Mouse (Mus musculus) lung, embryonic 16.5 days (tissue): ENCODE data around the gene Fam189b. TPM values are rescaled to one million over a fixed set of nuclear protein-coding genes. Genes with fewer than 3 reads are reported as not detected.

Source experiments
- ATAC-seq: fragments of 200-750 bp; cut with Nextera tagmentation; 2 replicates; pipeline ENCODE4 v1.8.0; 2017; ENCODE audit warnings: low read depth, mild to moderate bottlenecking, moderate library complexity
- H3K27ac ChIP-seq: fragments of 300-500 bp; sonication (generic); 2 replicates; pipeline ENCODE4 v1.5.1; 2014; ENCODE audit warnings: mild to moderate bottlenecking, control low read depth, low read length
- H3K27me3 ChIP-seq: fragments of 300-500 bp; sonication (generic); 2 replicates; pipeline ENCODE4 v1.6.1; 2014; ENCODE audit warnings: low read depth, low read length, mixed read lengths; ENCODE audit not compliant: control insufficient read depth, insufficient read depth
- H3K36me3 ChIP-seq: fragments of 300-500 bp; sonication (generic); 2 replicates; pipeline ENCODE4 v1.6.1; 2014; ENCODE audit warnings: low read length; ENCODE audit not compliant: control insufficient read depth, insufficient read depth
- H3K4me1 ChIP-seq: fragments of 300-500 bp; sonication (generic); replicated peaks from 2 replicates; pipeline ENCODE4 v1.6.1; 2014; ENCODE audit warnings: low read length, mixed read lengths; ENCODE audit not compliant: control insufficient read depth, insufficient read depth
- H3K4me2 ChIP-seq: fragments of 300-500 bp; sonication (generic); 2 replicates; pipeline ENCODE4 v1.6.1; 2014; ENCODE audit warnings: low read depth, low read length, control low read depth
- H3K4me3 ChIP-seq: fragments of 300-500 bp; sonication (generic); 2 replicates; pipeline ENCODE4 v1.5.1; 2014; ENCODE audit warnings: mild to moderate bottlenecking, low read length, control low read depth
- H3K9ac ChIP-seq: fragments of 300-500 bp; sonication (generic); 2 replicates; pipeline ENCODE4 v1.6.1; 2014; ENCODE audit warnings: low read length, control low read depth
- H3K9me3 ChIP-seq: fragments of 300-500 bp; sonication (generic); 2 replicates; pipeline ENCODE4 v1.6.1; 2016; ENCODE audit warnings: low read length; ENCODE audit not compliant: control insufficient read depth
- WGBS: fragments of 180-500 bp; shearing (Covaris S2); extraction: QIAGEN DNeasy Blood & Tissue Kit; methylation state at CpG from one replicate; pipeline ENCODE4 v1.1.7; 2014; 5-methylcytosine and 5-hydroxymethylcytosine counted together
- polyA plus RNA-seq: library from polyadenylated mRNA; unstranded; fragments of >200 nt; fragmentation: Nextera tagmentation; extraction: Ambion mirVana; gene quantifications from 2 replicates; pipeline ENCODE4 v1.2.1, GENCODE M21; 2015

Gene Fam189b
- 19.4 and 22.2 TPM in 2 replicates for polyA plus RNA-seq

DNA sequence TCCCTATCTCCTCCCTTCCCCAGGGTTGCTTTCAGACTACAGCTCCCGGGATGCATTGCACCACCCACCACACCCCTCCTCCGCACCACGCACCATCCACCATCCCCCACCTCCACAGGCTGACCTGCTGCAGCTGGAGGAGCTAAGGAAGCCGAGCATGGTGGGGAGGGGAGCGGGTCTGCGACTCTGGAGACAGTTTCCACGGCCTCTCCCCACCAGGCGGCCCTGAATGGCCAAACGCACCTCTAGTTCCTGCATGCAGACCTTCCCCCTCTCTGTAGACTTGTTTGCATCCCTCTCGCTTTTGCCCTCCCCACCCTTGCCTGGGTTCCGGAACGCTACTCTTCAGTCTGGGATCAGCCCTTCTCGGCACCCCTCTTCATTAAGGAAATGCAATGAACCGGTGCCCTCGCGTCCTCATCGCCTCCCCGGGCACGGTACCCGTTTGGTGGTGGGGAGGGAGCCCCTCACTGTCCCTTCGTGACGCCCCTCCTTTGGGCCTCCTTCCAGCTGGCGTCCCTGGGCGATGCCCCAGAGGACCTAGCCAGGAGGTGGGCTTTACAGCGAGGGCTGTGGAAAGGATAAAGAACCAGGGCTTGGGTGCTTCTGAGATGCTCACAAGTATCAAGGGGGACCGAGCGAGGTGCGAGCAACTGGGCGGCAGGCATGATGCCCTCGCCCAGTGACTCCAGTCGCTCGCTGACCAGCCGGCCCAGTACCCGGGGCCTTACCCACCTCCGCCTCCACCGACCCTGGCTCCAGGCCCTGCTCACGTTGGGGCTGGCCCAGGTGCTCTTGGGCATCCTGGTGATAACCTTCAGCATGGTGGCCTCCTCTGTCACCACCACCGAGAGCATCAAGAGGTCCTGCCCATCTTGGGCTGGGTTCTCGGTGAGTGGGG is at the start of gene Fam189b:
Gene Fam189b (plus strand): TSS at position 86 of the 901 bp plus-strand sequence.
- peak within 1 kb of the TSS; percentile 92 for H3K4me2 ChIP-seq
- peaks cover 22% of the 10 kb centered on the region for H3K36me3 ChIP-seq
- peak within 1 kb of the TSS; percentile 69 for H3K4me3 ChIP-seq
- H3K27me3 ChIP-seq, result no peaks in the 10 kb centered on the region
- peak within 1 kb of the TSS; percentile 80 for H3K9ac ChIP-seq
- H3K27ac ChIP-seq, result peak within 1 kb of the TSS; percentile 68
- H3K9me3 ChIP-seq, result no peaks in the 10 kb centered on the region
- peak; percentile 95 for ATAC-seq
- peaks cover 12% of the 10 kb centered on the region for H3K4me1 ChIP-seq
- WGBS, result 6% methylated on average over 39 of the region's 39 CpGs

DNA sequence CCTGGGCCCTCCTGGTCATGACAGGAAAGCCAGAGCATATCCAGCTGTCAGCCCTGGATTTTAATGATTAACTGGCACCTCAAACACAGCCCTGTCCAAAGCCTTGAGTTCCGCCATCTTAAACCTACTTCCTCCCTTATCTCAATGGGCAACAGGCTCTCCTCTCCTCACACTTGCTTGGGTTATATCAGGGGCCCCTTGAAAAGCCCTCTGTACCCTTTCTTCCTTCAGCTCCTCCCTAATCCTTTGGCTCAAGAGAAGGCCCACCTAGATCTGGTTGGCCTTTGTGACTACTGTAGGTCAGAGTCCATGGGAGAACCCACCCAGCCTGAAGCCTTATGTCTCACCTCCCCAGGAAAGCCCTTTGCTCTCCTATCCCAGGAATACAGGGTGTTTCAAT is 49.2 kb upstream of the Fam189b start:
- H3K9me3 ChIP-seq, result no peaks in the 10 kb centered on the region
- no peak overlapping the region for H3K4me2 ChIP-seq
- ATAC-seq, result no peak
- H3K36me3 ChIP-seq, result no peaks in the 10 kb centered on the region
- no peaks in the 10 kb centered on the region for H3K27me3 ChIP-seq
- 56% methylated on average over 1 of the region's 1 CpGs for WGBS
- no peak overlapping the region for H3K9ac ChIP-seq
- 0 out of 2 replicates have a peak, but pooled peaks cover 3% of the 10 kb centered on the region for H3K4me1 ChIP-seq
- no peak overlapping the region for H3K4me3 ChIP-seq
- H3K27ac ChIP-seq, result no peak overlapping the region

DNA sequence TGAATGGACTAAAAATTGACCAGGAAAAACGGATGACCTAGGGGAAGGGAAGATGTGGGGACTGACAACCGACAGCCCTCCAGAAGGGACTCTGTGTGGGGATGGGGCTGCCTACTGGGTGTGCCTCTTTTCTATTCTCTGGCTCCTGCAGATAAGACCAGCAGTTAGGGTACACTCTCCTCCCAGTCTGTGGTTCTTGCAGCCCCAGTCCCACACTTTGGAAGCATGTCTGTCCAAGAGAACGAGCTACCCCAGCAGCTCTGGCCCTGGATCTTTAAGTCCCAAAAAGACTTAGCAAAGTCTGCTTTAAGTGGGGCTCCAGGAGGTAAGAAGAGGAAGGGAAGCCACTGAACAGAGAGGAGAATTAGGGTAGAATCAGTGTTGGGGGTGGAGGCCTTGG is 47.0 kb upstream of the Fam189b start, which contains the start of gene Pklr:
Gene Pklr (plus strand): TSS at position 185 of the 400 bp plus-strand sequence.
- H3K4me3 ChIP-seq, result no peak within 1 kb of the TSS
- no peak within 1 kb of the TSS for H3K4me2 ChIP-seq
- H3K9me3 ChIP-seq, result no peaks in the 10 kb centered on the region
- H3K27ac ChIP-seq, result no peak within 1 kb of the TSS
- H3K27me3 ChIP-seq, result no peaks in the 10 kb centered on the region
- no peak within 1 kb of the TSS for H3K9ac ChIP-seq
- no peak for ATAC-seq
- H3K36me3 ChIP-seq, result no peaks in the 10 kb centered on the region
- WGBS, result 59% methylated on average over 3 of the region's 3 CpGs
- H3K4me1 ChIP-seq, result 0 out of 2 replicates have a peak, but pooled peaks cover 3% of the 10 kb centered on the region

DNA sequence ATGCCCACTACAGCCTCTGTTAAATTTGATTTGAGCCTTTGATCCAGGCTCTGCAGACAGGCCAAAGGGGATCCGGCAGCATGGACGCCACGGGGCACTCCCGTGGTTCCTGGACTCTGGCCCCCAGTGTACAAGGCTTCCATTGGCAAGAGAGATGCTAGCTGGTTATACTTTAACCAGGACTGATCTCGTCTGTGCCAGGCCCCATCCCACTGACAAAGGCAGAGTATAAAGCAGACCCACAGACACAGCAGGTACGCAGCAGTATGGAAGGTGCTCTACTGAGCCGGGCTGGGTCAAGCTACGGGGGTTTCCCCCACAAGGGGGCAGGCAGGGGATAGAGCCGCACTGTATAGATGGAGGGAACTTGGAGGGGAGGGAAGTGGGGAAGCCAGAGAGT is 46.6 kb upstream of the Fam189b start:
- no peaks in the 10 kb centered on the region for H3K9me3 ChIP-seq
- no peak overlapping the region for H3K4me2 ChIP-seq
- no peak overlapping the region for H3K4me3 ChIP-seq
- no peaks in the 10 kb centered on the region for H3K27me3 ChIP-seq
- peak; percentile 59; the same call in 1 of the 2 replicates for ATAC-seq
- 28% methylated on average over 9 of the region's 9 CpGs for WGBS
- no peak overlapping the region for H3K27ac ChIP-seq
- H3K36me3 ChIP-seq, result no peaks in the 10 kb centered on the region
- no peak overlapping the region for H3K9ac ChIP-seq
- H3K4me1 ChIP-seq, result 0 out of 2 replicates have a peak, but pooled peaks cover 3% of the 10 kb centered on the region

DNA sequence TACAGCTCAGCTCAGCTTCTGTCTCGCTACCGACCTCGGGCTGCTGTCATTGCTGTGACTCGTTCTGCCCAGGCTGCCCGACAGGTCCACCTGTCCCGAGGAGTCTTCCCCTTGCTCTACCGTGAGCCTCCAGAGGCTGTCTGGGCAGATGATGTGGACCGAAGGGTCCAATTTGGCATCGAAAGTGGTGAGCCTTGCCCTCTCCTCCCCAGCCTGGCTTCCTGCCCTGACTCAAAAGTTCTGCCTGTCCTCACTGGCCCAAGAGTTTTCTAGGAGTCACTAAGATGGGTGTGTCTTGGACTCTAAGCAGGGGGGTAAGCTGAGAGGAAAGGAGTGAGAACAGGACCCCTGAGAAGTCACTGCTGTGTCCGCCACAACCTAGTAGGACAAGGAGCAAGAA is 38.1 kb upstream of the Fam189b start:
- no peak overlapping the region for H3K9ac ChIP-seq
- no peak overlapping the region for H3K4me3 ChIP-seq
- no peak overlapping the region for H3K27ac ChIP-seq
- no peak for ATAC-seq
- H3K4me2 ChIP-seq, result no peak overlapping the region
- H3K27me3 ChIP-seq, result peaks cover 21% of the 10 kb centered on the region
- 68% methylated on average over 10 of the region's 10 CpGs for WGBS
- H3K36me3 ChIP-seq, result no peaks in the 10 kb centered on the region
- no peaks in the 10 kb centered on the region; the same call in 1 of the 2 replicates for H3K4me1 ChIP-seq
- H3K9me3 ChIP-seq, result no peaks in the 10 kb centered on the region

DNA sequence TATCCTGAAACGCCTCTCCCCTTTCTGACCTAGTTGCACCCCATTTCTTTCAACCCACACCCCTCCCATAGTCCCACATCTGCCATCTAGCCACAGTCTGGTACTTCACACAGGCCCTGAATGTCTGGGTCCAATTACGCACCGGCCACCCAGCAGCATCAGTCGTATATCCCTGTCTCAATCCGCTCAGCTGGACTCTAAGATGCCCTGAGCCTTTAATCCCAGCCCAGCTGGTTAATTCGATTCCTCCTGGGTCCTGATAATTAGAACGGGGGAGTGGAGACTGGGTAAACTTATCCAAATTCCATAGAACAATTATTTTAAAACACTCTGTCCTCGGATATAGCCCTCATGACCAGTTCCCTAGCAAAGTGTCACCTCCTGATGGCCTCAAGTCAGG is 37.4 kb upstream of the Fam189b start:
- ATAC-seq, result no peak
- Histone ChIP-seq H3K4me3 (no peak overlapping the region), H3K36me3 (no peaks in the 10 kb centered on the region), H3K27ac (no peak overlapping the region), H3K9me3 (no peaks in the 10 kb centered on the region), H3K9ac (no peak overlapping the region), H3K4me2 (no peak overlapping the region), H3K27me3 (peaks cover 22% of the 10 kb centered on the region), H3K4me1 (no peaks in the 10 kb centered on the region; the same call in 1 of the 2 replicates)
- 56% methylated on average over 8 of the region's 8 CpGs for WGBS

DNA sequence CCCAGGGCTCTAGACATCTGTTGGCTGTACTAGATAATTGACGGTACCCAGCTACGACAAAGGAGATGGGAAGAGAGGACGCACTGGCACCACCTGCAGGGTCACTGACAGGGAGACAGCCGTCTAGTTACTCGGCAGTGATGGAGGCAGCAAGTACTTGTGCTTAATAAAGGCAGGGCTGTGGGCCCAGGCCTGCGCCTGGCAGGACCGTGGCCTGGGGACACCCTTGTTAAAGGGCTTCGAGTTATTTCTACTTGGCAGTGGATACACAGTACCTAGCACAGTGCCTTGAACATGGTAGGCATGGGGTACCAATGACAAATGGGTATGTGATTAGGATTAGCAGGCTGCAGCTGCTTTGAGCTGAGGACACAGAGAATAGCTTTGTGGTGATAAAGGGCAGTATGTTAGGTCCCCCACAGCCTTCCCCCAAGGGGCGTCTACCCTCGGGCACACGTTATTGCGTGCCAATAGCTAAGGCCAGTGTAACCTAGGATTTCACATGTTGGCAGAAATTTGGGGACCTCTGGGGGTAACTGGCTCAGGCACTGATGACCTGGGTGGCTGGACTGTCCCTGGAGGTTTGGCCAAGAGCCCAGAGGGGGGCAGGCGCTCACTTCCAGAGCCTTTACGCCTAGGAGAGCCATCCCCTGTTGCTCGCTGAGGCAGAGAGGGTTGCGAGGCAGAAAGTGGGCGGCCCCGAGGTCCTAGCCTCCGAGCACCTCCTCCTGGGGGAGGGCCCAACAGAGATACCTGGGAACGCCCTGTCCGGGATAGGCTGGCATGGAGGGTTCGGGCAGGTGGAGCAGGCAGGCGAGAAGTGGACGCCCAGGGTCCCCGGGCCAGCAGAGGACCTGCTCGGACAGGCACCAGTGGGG is 35.6 kb upstream of the Fam189b start:
- Histone ChIP-seq H3K36me3 (no peaks in the 10 kb centered on the region), H3K9ac (peak overlapping the region; percentile 31), H3K27me3 (peaks cover 22% of the 10 kb centered on the region), H3K4me2 (peak overlapping the region; percentile 62), H3K9me3 (no peaks in the 10 kb centered on the region), H3K4me1 (no peaks in the 10 kb centered on the region; the same call in 1 of the 2 replicates), H3K4me3 (peak overlapping the region; percentile 37), H3K27ac (no peak overlapping the region)
- peak; percentile 85 for ATAC-seq
- 20% methylated on average over 26 of the region's 26 CpGs for WGBS

DNA sequence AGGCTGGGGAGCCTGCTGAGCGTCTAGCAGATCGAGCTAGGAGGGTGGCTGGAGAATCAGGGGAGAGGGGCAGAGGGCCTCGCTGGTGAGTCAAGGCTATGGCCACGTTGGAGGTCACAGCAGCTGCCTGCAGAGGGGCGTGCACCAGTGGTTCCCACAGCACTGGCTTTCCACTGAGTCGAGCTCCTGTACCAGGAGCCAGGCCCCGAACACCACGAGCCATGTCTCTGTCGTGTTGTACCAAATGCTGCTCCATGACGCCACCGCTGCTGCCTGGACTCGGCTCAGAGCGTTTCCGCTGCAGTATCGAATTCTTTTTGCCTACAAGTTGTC is 35.0 kb upstream of the Fam189b start:
- peak; percentile 24; the same call in 1 of the 2 replicates for ATAC-seq
- H3K9ac ChIP-seq, result peak overlapping the region; percentile 31

DNA sequence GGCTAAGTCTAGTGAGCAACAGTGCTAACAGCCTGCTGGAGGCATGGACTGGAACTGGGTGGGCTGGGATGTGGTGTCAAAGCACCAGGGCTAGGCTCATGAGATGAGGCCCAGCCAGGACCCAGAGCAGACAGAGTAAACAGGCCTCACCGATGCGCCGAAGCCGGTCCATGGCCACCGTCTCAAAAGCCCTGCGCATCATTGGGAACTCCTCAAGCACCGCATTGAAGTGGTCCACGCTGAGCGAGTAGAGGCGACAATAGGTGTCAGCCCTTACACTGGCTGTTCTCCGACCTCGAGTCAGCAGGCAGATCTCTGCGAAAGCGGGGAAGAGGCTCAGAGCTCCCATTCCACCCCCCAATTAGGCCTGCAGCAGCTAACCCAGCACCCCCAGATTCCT is 34.4 kb upstream of the Fam189b start:
- Histone ChIP-seq H3K27me3 (peaks cover 22% of the 10 kb centered on the region), H3K4me3 (no peak overlapping the region), H3K4me2 (no peak overlapping the region), H3K9ac (no peak overlapping the region), H3K27ac (no peak overlapping the region), H3K4me1 (no peaks in the 10 kb centered on the region; the same call in 1 of the 2 replicates), H3K36me3 (no peaks in the 10 kb centered on the region), H3K9me3 (no peaks in the 10 kb centered on the region)
- 64% methylated on average over 14 of the region's 14 CpGs for WGBS
- ATAC-seq, result no peak

More for the DNA sequence above, 35.0 kb upstream of the Fam189b start:
- peaks cover 22% of the 10 kb centered on the region for H3K27me3 ChIP-seq
- peak overlapping the region; percentile 37 for H3K4me3 ChIP-seq
- no peaks in the 10 kb centered on the region; the same call in 1 of the 2 replicates for H3K4me1 ChIP-seq
- H3K36me3 ChIP-seq, result no peaks in the 10 kb centered on the region
- H3K4me2 ChIP-seq, result peak overlapping the region; percentile 62
- no peak overlapping the region for H3K27ac ChIP-seq
- H3K9me3 ChIP-seq, result no peaks in the 10 kb centered on the region
- 11% methylated on average over 15 of the region's 15 CpGs for WGBS
